Mouse (Mus musculus) adrenal gland, postnatal 36 days (tissue): ENCODE data around the gene Ccdc93. TPM values are rescaled to one million over a fixed set of nuclear protein-coding genes. Genes with fewer than 3 reads are reported as not detected.

Source experiments
- DNase-seq, 2 experiments: peaks; one replicate each; pipeline ENCODE4 v3.0.0; 2021; ENCODE audit warnings: mixed read lengths in 1 of 2
- total RNA-seq, 2 experiments: library from RNA; stranded (reverse); gene quantifications; 2 replicates each; pipeline ENCODE4 v1.2.3; 2021

The Ccdc93 gene
- total RNA-seq, 2 experiments from 2014 or later = 20.9 to 27.6 TPM

GRCm38 (mm10) chr1:121447216-121447615 lies 16.4 kb downstream of the Ccdc93 start:
- DNase-seq = no peak

GRCm38 (mm10) chr1:121448166-121448565 lies 17.3 kb downstream of the Ccdc93 start:
- DNase-seq = peak; percentile 50 to 61

GRCm38 (mm10) chr1:121451009-121451408 lies 20.2 kb downstream of the Ccdc93 start:
- no peak for DNase-seq

GRCm38 (mm10) chr1:121452498-121452897 lies 21.6 kb downstream of the Ccdc93 start:
- no peak for DNase-seq

- no peak for DNase-seq
These were observed 22.2 kb downstream of the Ccdc93 start for GRCm38 (mm10) chr1:121453053-121453452.

GRCm38 (mm10) chr1:121454951-121455350 lies 24.1 kb downstream of the Ccdc93 start:
- DNase-seq = peak; percentile 54 to 56

GRCm38 (mm10) chr1:121460077-121460476 lies 29.2 kb downstream of the Ccdc93 start:
- DNase-seq = no peak

- DNase-seq = no peak
These were observed 31.0 kb downstream of the Ccdc93 start for GRCm38 (mm10) chr1:121461895-121462294.

GRCm38 (mm10) chr1:121462643-121463042 lies 31.8 kb downstream of the Ccdc93 start:
- DNase-seq = peak; percentile 23 to 24

- no peak for DNase-seq
These were observed 33.0 kb downstream of the Ccdc93 start for GRCm38 (mm10) chr1:121463806-121464205.

GRCm38 (mm10) chr1:121466276-121466675 lies 35.4 kb downstream of the Ccdc93 start:
- DNase-seq = peak; percentile 75 to 76

- no peak for DNase-seq
These were observed 37.4 kb downstream of the Ccdc93 start for GRCm38 (mm10) chr1:121468271-121468670.

- no peak for DNase-seq
These were observed 40.7 kb downstream of the Ccdc93 start for GRCm38 (mm10) chr1:121471503-121471902.

GRCm38 (mm10) chr1:121477716-121478115 lies 46.9 kb downstream of the Ccdc93 start:
- no peak for DNase-seq

- DNase-seq = no peak
These were observed 47.6 kb downstream of the Ccdc93 start for GRCm38 (mm10) chr1:121478284-121478980.

GRCm38 (mm10) chr1:121479403-121479802 lies 48.6 kb downstream of the Ccdc93 start:
- DNase-seq = no peak

- DNase-seq = peak; percentile 63 to 71
These were observed 52.2 kb downstream of the Ccdc93 start for GRCm38 (mm10) chr1:121483091-121483490.

GRCm38 (mm10) chr1:121486803-121487202 lies 56.0 kb downstream of the Ccdc93 start:
- DNase-seq = no peak

- DNase-seq = peak; percentile 48 to 69
These were observed 59.4 kb downstream of the Ccdc93 start for GRCm38 (mm10) chr1:121490241-121490640.

GRCm38 (mm10) chr1:121497093-121497492 lies 66.2 kb downstream of the Ccdc93 start:
- DNase-seq = no peak

GRCm38 (mm10) chr1:121508729-121509128 lies 77.9 kb downstream of the Ccdc93 start:
- DNase-seq = no peak

- no peak for DNase-seq
These were observed 79.7 kb downstream of the Ccdc93 start for GRCm38 (mm10) chr1:121510420-121511140.

GRCm38 (mm10) chr1:121511186-121511585 lies 80.3 kb downstream of the Ccdc93 start:
- DNase-seq = no peak

- no peak for DNase-seq
These were observed 81.1 kb downstream of the Ccdc93 start for GRCm38 (mm10) chr1:121511966-121512365.
